Mouse (Mus musculus) right cerebral cortex, postnatal 36 days (tissue): ENCODE data around the gene Dlg2.

Experiments
- DNase-seq, 2 experiments: peaks; one replicate each; pipeline ENCODE4 v3.0.0; 2022; ENCODE audit warnings: low spot score in 2 of 2, mixed read lengths in 1 of 2

Dlg2 gene

DNA sequence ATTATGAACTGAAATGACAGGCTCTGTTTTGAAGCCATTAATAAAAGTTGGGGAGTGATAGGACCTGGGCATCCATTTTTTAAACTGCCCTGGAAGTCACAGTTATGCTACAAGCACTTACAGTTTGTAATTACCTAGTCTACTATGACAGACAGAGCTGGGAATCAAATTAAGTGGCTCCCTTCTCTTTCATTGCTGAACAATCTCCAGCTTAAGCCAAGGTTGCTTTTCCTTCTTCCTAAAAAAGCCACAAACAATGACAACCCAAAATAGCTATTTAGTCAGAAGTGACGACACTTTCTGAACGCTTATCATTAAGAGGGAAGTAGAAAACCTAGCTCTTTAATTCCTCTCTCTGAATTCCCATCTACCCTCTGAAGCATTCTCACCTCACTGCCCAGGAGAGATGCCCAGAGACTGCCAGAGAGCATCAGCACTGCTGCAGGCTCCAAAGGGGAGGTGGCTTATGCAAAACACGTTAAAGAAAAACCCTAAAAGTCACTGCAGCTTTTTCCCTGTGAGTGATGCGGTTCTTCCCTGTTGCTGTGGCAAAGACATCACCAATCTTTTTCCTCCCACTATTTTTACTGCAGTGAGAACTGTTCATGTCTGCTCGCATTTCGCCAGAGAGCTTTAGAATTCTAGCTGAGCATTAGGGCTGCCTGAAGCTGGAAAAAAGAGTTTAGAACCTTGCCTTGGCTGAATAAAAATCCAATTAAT lies 612.9 kb downstream of the Dlg2 start:
- DNase-seq = peak; percentile 18 to 53

DNA sequence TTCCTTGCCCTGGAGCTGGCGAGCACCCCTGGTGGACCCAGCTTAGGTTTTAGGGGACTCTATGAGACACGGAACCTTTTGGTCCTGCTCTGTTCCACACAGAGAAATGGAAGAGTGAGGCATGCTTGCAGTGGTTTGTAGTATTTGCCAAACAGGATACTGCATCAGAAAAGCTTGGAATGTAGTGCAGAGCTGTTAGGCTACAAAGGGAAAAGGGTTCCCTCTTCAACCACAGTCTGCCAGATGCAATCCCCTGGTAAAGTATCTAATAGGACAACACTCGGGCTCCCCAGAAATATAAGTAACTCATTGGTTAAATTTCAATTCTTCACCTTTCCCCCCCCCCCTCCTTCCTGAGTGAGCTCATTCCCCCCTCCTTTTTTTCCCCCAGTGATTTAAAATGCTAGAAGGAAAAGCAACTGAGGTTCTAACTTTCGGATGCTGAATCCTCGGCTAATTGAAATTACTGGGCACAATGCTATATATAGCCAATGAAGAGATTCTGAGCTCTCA lies 613.9 kb downstream of the Dlg2 start:
- DNase-seq = peak in 1 of 2 experiments; percentile 10

DNA sequence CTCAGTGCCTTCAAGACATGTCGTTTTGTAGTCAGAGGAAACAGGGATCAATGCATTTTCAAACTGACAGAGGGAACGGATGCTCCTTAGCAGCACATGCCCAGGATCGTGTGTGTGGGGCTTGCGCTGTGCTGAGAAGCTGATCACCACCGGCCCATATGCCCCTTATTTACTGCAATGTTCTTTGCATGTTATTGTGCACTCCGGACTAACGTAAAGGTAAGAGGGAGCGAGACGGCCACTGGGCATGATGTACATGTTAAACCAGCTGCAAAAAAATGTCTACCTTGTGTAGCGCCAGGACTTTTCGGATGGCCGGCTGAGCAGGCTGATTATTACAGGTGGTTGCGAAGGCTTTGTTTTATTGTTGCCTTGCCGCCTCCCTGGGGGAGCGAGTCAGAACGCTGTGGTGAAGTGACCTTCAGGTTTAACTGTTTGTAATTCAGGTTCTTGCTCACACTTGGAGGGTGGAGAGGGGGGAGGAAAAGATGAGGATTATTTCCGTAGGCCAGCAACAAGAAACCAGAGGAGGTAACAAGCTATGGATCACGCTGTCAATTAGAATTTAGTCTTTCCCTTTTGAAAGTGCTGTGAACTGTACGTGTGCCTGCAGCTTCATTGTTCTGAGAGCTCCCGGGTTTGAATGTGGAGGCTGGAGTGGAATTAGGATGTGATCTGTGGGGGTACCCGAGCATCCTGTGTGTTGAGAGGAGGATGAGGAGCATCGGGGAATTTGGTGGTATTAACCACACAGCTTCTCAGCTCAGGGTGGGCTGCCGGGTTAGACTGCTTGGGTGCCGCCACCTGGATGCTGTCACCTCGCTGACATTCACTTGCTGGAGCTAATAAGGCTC lies 614.6 kb downstream of the Dlg2 start:
- DNase-seq = peak in 1 of 2 experiments; percentile 20

DNA sequence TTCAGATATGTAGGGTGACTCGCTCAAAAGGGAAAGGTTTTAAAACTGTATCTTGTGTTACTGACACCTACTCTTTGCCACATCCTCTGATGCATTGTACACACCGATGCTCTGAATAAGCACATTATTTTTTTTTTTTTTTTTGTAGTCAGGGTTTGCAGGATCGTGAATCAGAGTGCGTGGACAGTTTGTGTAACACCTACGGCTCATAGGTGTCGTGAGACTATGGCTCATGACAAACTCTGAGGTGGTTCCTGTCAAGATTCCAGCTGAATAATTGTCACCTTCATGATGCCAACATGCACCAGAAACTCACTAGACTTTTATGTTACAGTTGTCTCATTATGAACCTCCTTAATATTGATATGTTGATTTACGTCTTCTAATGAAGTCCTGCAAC lies 620.0 kb downstream of the Dlg2 start:
- no peak for DNase-seq

DNA sequence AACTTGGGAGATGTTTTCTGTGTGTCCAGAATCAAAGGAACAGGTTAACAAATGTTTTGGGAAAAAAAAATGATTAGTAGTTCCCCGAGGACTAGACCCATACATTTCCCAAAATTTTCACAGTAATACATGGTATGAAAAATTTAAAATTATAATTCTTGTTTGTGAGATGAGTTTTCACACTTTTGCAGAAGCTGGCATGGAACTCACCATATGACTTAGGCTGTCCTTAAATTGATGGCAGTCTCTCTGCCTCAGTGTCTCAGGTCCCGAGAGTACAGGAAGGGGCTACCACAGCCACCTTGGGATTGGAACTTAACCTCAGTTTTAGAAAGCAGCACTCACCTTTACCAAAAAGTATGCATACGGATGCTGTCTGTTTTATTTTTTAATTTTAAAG lies 622.0 kb downstream of the Dlg2 start:
- no peak for DNase-seq

DNA sequence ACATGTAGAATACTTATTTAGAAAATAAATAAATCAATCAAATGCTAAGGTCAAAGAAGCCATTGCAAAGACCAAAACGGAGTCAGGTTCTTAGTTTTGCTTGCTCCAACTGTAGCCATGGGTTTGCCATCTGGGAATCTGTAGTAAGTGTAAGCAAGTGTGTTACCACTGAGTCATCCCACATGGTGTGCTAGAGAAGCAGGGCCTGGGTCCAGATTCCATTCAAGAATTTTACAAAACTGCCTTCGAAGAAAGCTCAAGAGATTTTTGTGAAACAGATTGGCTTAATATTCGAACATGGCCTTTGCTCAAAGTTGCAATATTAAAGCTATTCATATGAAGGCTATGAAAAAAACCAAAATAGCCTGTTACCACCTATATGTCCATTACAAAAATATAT lies 633.1 kb downstream of the Dlg2 start:
- DNase-seq = peak in 1 of 2 experiments; percentile 5

DNA sequence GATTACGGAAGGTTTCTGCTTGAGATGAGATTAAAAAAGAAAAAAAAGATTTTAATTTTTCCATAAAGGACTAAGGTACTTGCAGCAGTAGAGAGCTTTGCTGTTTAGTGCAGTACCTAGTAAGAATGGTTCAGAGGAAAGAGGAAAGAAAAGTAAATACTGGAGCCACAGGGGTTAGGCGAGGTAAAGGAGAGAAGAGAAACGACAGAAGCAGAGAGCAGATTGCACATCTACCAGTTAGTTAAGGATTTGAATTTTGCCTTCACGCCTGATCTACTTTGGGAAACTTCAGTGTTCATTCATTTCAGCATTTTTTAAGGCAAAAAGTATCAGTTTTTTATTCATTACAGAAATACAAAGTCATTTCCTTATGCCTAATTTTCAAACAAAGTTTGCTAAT lies 655.7 kb downstream of the Dlg2 start:
- DNase-seq = no peak

DNA sequence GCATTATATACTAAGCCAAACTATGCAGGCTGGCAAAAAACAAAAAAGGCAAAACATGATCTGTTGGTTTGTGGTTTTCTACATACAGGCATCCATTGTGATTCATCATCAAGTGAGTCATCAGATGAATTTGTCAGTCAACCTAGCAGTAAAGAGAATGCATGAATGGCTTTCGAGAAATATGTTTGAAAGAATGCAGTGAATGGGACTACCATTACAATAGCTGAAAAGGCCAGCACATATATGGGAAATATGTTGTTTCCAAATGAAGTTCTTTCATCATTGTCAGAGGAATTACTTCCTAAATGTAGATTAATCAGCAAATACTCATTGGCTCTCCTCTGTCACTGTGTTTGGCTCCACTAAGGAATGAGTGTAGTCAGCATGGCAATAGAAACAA lies 677.6 kb downstream of the Dlg2 start:
- DNase-seq = no peak

DNA sequence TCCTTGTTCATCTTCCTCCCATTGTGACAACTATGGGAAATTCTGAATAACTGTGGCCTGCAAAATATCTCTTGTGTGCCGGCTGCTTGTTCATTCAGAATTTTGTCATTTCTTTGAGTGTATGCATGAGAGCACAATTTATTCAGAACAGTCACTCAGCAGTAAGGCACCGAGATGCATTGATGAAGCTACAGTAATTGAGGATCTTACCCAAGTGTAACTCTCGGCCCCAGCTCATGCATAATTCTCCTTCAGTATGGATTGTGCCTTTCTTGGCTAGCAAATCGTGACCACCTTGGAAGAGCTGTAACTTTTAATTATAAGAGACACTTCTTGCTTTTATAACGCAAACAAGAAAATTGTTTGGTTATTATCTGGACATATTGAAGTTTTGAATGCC lies 682.7 kb downstream of the Dlg2 start:
- no peak for DNase-seq

DNA sequence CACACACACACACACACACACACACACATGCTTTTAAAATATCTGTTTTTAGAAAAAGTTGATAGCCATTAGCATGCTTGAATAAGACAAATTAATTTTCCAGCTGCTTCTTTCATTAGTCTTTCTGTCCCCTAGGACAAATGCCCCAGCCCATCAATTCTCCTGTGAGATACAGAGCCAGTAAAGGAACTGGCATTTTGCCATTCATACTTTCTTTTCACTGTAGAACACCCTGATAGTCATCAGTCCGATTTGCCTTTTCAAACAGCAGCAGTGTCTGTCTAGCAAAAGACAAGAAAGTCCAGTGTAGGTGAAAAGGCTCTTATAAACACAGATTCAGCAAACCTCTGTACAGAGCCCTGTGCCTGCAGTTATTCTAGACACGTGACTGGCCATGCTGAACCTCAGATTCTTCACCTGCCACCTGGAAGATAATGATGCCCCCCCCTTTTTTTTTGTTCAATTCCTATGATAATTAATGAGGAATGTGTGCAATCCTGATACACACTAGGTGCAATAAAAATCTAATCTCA lies 685.2 kb downstream of the Dlg2 start:
- DNase-seq = no peak

DNA sequence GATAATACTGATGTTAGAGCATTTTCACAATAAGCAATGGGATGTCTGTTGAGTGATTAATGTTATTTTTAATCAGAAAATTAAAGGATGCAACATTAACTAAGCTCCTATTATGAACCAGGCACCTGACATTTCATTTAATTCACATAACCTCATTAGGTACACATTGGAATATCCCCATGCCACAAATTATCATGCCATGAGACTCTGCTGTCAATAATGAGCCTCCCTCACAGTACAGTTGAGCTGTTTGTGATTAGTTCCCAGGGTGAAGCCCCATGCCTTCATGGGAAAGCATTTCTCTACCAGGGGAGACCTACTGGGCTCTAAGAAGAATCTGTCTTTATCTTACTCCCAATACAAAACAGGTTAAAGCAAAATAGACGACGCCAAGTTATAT lies 697.1 kb downstream of the Dlg2 start:
- no peak for DNase-seq

DNA sequence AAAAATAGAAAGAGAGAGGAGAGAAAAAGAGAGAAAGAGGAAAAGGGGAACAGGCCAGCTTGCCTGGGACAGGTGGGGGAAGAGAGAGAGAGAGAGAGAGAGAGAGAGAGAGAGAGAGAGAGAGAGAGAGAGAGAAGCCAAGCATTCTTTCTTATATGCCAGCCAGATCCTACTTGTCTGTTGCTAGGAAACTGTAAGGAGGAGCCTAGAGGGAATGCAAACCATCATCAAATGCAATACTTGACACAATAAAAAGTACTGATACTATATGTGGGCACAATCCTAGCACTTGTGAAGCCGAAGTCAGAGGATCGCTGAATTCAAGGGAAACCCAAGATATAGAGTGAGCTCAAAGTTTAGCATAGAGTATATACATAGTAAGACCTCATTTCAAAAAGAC lies 711.7 kb downstream of the Dlg2 start:
- DNase-seq = no peak

DNA sequence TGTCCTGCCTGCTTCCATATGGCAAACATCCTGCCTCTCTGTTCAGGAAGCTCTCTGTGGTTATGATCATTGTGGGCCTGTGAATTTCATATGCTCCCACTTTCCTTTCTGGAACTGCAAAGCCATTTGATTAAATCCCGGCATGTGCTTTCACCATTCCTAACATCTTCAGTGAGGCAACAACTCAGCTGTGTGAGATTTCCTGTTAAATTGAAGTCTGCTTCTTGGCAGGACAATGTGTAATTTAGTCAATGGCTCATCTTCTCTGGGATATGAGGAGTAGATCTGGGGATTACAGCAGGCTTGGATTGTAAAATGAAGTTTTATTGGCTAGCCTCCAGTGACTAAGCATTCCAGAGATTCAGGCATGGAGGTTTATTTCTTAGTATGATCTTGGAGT lies 722.9 kb downstream of the Dlg2 start:
- peak in 1 of 2 experiments; percentile 15 for DNase-seq

DNA sequence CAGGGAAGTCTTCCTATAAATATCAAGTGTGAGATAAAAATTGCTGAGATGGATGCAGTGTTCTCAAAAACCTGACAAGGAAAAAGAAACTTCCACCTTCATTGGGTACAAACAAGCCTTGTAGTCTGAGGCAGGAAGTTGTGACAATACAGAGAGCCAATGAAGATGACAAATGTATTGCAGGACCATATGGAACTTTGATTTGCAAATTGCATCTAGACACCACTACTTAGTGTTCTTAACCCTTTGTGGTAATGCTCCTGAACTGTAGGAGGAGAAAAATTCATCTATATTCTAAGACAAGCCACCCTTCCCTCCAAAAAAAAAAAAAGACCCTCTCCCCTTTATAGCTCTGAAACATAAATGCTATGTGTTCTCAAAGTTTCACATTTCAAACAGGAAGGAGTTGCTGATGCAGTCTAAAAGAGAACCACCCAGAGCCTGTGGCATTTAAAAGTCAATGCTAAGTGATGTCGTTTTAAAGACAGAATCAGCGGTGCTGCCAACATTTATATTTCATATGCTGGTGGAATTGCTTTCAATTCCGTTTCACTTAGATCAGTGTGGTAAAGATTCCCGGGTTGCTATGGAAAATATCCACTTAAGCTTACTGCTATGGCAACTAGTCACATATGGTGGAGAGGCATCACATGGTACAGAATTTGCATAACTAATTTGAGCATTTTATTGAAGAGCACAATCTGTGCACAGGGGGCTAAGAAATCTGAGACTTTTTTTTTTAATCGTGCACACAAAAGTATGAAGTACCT lies 731.8 kb downstream of the Dlg2 start:
- DNase-seq = peak; percentile 20 to 39

DNA sequence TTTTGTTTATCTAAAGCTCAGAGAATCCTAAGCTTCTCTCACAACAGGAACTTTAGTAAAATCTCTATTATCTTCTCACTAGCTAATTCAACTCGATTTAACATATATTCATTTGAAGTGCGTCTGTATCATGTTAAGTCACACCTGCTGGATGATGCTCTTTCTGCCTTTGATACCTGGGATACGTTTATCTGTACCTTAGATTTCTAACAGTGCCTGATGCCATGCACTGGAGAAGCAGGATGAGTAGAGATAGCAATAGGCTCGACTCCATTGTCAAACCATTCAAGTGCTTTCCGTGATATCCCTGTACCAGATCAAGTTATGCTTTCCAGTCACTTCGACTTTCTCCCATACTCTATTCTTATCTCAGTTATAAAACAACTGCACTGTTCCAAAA lies 732.5 kb downstream of the Dlg2 start:
- no peak for DNase-seq

DNA sequence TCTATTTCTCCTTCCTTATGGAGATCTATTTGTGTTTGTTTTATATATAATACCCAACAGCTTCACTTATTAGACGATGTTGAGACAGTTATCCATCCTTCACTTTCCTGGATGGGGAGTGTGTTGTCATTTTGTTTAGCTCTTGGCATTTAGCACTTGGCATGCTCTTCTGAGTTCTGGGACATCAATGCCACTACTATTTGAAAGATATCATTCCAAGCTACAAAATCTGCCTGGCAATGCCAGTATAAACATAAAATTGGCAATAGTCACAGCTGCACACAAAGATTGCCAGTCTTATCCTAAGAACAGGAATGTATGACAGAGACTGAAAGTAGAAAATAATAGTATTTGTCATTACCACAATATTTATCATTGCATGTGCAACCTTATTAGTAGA lies 735.8 kb downstream of the Dlg2 start:
- DNase-seq = no peak

DNA sequence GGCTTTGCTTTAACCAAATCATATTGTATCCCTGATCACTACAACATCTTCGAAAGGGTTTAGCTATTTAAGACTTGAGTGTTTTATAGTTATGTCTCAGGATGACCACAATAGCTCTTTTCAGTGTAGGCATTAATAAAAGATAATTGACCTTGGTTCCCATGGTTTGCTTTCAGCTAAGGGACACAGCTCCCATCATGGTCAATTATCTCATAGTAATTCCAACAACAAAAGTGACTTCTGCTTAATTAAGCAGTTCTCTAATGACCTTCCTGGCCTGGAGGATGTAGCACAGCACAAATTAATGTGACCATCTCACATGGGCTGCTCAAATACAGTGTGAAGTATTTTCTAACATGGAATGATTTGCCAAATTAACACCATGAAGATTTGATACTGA lies 738.4 kb downstream of the Dlg2 start:
- DNase-seq = no peak

DNA sequence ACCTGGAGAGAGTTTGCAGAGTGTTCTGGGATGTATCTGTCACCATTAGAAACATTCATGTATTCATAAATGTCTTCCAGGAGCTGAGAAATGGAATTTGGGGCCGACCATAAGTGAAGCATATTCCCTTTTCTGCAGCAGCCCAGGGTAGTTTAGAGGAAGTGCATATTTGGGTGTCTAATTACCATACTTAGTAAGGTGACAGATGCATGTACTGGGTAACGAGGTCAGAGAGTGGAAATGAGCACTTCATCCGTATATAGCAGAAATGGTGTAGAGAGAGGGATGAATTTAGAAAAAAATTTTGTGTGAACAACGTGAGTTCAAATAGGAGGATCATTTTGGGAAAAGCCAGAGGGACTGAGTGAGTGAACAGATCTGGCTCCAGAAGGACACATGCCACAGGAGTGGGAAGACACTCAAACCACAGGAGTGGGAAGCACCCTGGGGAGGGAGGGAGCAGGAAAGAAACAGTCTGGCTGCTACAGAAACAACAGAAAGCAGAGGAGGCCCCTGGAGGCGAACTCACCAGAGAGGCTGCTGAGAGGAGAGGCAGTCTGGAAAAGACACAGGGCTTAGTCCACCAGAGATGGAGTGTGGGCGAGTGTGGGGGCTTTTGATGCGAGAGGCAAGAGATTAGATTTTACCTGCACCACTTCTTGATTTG lies 742.0 kb downstream of the Dlg2 start:
- DNase-seq = peak; percentile 50 to 84

DNA sequence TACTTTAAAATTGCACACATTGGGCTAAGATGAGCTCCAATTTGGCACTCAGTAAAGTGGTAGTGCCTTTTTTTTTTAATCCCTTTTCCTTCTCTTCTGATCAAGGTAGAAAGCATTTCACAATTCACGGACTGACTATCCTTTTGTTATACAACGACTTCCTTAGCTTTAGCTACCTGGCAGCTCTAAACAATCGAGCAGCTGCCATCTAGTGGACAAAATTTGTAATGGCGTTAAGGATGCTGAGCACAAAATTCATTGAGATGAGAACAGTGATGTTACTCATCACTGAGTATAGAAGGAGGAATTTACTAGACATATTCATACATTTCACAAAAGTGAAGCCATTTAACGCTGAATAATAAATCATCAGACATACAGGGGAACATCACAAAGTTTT lies 750.0 kb downstream of the Dlg2 start:
- peak; percentile 44 to 67 for DNase-seq

DNA sequence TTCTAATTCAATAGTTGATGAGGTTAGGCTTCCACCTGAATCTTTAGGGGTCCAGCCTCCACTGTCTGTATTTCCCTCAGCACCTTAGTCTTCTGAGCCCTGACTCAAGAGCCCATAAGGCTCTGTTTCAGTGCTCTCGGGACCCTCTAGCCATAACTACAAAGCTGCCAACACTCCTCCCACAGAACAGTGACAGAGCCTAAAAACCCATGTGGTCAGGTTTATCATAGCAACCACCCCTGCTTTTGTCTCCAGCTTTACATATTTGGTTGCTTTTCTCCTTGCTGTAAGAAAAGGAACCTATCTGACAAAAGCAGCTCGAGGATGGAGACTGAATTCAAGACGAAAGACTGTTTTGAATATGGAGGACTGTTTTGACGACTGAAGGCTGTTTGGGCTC lies 765.2 kb downstream of the Dlg2 start:
- peak in 1 of 2 experiments; percentile 40 for DNase-seq

DNA sequence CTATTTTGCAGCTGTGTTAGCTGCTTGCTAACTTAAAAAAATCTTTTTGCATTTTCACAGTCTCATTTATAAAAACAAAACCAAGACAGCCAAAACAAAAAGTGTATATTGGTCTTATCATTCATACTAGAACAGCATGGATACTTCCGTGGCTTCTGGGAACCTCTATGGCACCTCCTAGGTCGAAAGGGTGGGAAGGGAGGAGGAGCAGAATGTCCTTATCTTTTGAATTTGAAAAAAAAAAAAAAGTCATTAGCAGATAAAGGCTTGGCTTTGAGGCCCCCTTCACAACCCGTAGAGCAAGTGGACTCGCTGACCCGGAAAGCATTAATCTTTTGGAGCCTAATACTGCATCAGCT lies 785.2 kb downstream of the Dlg2 start:
- no peak for DNase-seq
